Mouse (Mus musculus): ENCODE measurements at regions not wholly inside any gene's neighbourhood (a gene's known extent, or its start where the extent isn't known, plus 50 kb on each side); places are given as distances from the start of the nearest gene placed in this dataset.
"Not testable (repeated sequence)": the region's sequence is repeated elsewhere in the genome, so short reads cannot be mapped to it uniquely, and the experiment has no call there.

- DNase-seq, result no peak
These were observed 56.7 kb upstream of the Klf13 start for GRCm38 (mm10) chr7:63995255-63995980.

GRCm38 (mm10) chr7:63994769-63995168, 56.1 kb upstream of the Klf13 start:
- DNase-seq, result not testable (repeated sequence)

DNA sequence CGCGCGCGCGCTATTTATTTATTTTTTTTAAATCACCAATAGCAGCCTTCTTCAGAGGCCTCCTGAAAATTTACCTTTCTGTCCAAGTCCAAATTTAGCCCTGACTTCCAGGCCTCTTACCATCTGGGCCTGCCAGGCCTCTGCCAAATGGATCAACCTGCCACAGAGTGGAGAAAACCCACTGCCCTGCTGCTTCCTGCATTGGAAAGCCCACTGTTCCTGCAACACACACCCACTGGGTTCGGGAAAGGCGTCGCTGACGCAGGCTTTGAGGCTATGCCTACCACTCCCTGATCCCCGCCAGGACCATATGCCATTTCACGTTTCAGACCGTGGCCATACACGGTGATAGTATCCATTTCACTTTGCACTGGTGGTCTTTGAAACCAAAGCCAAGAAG, 53.4 kb upstream of the Klf13 start:
- DNase-seq, result no peak

- DNase-seq, result no peak
These were observed 52.6 kb upstream of the Klf13 start for GRCm38 (mm10) chr7:63991085-63992010.

GRCm38 (mm10) chr7:63990312-63991028, 51.8 kb upstream of the Klf13 start:
- no peak for DNase-seq

- DNase-seq, result no peak
These were observed 51.0 kb upstream of the Klf13 start for GRCm38 (mm10) chr7:63989736-63990135.

Data from adrenal gland, postnatal 10 days (tissue).